13 mouse cellular contexts compared by ENCODE assay signal in genomic region chr4:111327094-111327493, GRCm38 (mm10).
DNase-seq lines count a peak whose midpoint lies in the region; ATAC-seq and TF ChIP-seq lines count a peak whose summit lies in the region.
"Had no signal": no experiment of that assay in that cellular context is flagged by ENCODE, and none has a peak within 500 bp of the region (broad histone marks: within the 10 kb centered on the region; RNA-seq: fewer than 3 reads in every experiment).

No protein-coding gene starts in this region.

- no peaks in the 10 kb centered on the region for H3K9me3 ChIP-seq in heart, embryonic 13.5 days

- TF ChIP-seq EP300 in heart, adult 2 months (IDR thresholded peaks at IDR 0.05; ENCODE audit: insufficient read depth, low read depth, low read length): no peak

- peaks cover 23% of the 10 kb centered on the region for H3K4me1 ChIP-seq in heart, embryonic 13.5 days
- no peaks in the 10 kb centered on the region; the same call in 1 of the 2 replicates for H3K4me1 ChIP-seq in heart, adult 2 months (ENCODE audit: control insufficient read depth, insufficient read depth, low read length)

- H3K4me2 ChIP-seq in heart, embryonic 13.5 days: peak overlapping the region; percentile 11; the same call in 1 of the 2 replicates

- no peaks in the 10 kb centered on the region for H3K79me2 ChIP-seq in heart, adult 2 months (replicated peaks; ENCODE audit: control insufficient read depth, insufficient read depth, low read length)

- no peak overlapping the region for H3K4me3 ChIP-seq in heart, embryonic 13.5 days
- H3K4me3 ChIP-seq in heart, adult 2 months: no peak overlapping the region
- H3K4me3 ChIP-seq: erythroblast, embryonic 14.5 days had no signal

- no peak for TF ChIP-seq POLR2A in heart, adult 2 months (IDR thresholded peaks at IDR 0.05; ENCODE audit: insufficient read depth, low read depth, low read length)

- intact Hi-C loops in heart, adult 2 months (cut with DNase I): loop anchor here (1.0 to 5.0 kb wide), 4 partner anchors 165 to 320 kb away; no protein-coding TSS in a partner anchor

- H3K27ac ChIP-seq in heart, embryonic 13.5 days (replicated peaks): no peak overlapping the region
- H3K27ac ChIP-seq in heart, adult 2 months: no peak overlapping the region

- H3K27me3 ChIP-seq in heart, embryonic 13.5 days (replicated peaks): no peaks in the 10 kb centered on the region
- H3K27me3 ChIP-seq in heart, adult 2 months (ENCODE audit: control insufficient read depth, insufficient read depth, low read length): no peaks in the 10 kb centered on the region

- H3K9ac ChIP-seq in heart, embryonic 13.5 days: no peak overlapping the region
- H3K9ac ChIP-seq in heart, adult 2 months (ENCODE audit: low read depth, low read length): no peak overlapping the region
- H3K9ac ChIP-seq: liver, postnatal 0 days had no signal

- ATAC-seq in heart, embryonic 13.5 days (ENCODE audit: extremely low read depth, insufficient number of reproducible peaks, low FRiP score, low TSS enrichment): no peak
- no peak for ATAC-seq in monocyte, adult 5-6 weeks (replicated peaks; ENCODE audit: insufficient number of reproducible peaks, low FRiP score, low TSS enrichment, poor library complexity, severe bottlenecking)
- no peak for ATAC-seq in megakaryocyte-erythroid progenitor cell, adult 5-6 weeks (replicated peaks; ENCODE audit: low FRiP score, low TSS enrichment, poor library complexity, severe bottlenecking)
- ATAC-seq: liver, postnatal 0 days had no signal

- no peak for TF ChIP-seq CTCF in heart, adult 2 months (IDR thresholded peaks at IDR 0.05)

- 54% methylated on average over 11 of the region's 11 CpGs for WGBS in heart, embryonic 13.5 days
- WGBS in heart, adult 2 months: 57% methylated on average over 11 of the region's 11 CpGs

- no peaks in the 10 kb centered on the region for H3K36me3 ChIP-seq in heart, embryonic 13.5 days
- H3K36me3 ChIP-seq in heart, adult 2 months (ENCODE audit: control insufficient read depth, insufficient read depth, low read length): peaks cover 3% of the 10 kb centered on the region; the same call in 1 of the 2 replicates

- no peak for DNase-seq in heart, adult 2 months
- peak; percentile 47 to 61 for DNase-seq in frontal cortex, postnatal 14 days (ENCODE audit: low spot score in 2 of 2)
- DNase-seq in left cerebral cortex, adult 9 months (ENCODE audit: low spot score in 2 of 2): peak; percentile 70 to 81
- DNase-seq in telencephalon, adult 2 months (ENCODE audit: low read depth, low spot score): peak; percentile 93
- no peak for DNase-seq in urinary bladder, adult 2 months (ENCODE audit: low spot score)
- DNase-seq: cerebellum, postnatal 36 days; kidney, adult 2 months; liver, postnatal 0 days; thymus, postnatal 4 days had no signal

Comparison
In these comparisons a context has a peak if more than half of its experiments do, and no peak if none do; other contexts are left out.
1. DNase-seq: peak in frontal cortex, postnatal 14 days (2 of 2), left cerebral cortex, adult 9 months (2 of 2) and telencephalon, adult 2 months (single experiment); none in heart, adult 2 months (0 of 2) and urinary bladder, adult 2 months (single experiment).